Mouse (Mus musculus) inflammation-experienced regulatory T-cells, adult 16 weeks (primary cell): ENCODE results near the gene Tead2. TPM values are rescaled to one million over a fixed set of nuclear protein-coding genes. Genes with fewer than 3 reads are reported as not detected.

Experiments
- polyA plus RNA-seq: library from polyadenylated mRNA; unstranded; fragments of 100-300 nt; shearing (Covaris generic); gene quantifications from one replicate; pipeline ENCODE4 v1.2.1, GENCODE M21; 2017

Tead2 gene
- 1.8 TPM for polyA plus RNA-seq

DNA sequence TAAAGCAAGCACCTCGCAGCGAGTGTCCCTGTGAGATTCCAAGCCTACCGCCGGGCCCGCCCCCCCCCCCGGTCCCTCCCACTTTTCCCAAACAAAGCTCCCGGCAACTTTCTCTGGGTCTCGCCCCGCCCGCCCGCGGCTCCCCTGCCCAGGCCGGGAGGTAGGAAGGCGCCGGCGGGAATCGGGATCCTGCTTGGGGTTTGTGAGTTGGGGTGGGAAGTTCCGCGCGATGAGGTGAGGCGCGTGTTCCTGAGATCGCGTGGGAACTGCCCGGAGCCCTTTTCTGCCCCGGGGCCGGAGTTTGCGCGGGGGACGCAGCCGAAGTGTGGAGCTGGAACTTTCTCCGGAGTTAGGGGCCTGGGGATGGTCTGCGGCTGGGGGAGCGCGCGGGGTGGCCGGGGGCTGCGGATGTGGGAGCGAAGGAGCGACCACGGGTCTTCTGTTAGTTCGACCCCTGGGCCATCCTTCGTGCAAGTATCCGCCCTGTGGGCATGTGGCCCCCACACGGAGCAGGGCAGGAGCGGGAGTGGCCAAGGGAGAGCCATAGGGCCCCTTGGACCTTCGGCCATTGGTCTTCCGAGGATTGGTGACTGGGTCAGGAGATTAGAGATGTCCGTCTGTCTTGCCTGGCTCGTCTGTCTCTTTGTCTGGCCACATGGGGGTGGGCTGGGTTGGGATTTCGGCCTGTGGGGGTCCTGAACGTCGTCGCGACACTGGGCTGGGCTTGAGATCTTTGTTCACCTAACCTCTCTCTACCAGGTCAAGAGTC lies at the start of gene Tead2:
Gene Tead2 (plus strand): TSS at position 81 of the 769 bp plus-strand sequence.

GRCm38 (mm10) chr7:45179469-45179868 lies 36.1 kb upstream of the Tead2 start, which contains the start of gene Gfy:
Gene Gfy (minus strand): TSS chr7:45179569.

DNA sequence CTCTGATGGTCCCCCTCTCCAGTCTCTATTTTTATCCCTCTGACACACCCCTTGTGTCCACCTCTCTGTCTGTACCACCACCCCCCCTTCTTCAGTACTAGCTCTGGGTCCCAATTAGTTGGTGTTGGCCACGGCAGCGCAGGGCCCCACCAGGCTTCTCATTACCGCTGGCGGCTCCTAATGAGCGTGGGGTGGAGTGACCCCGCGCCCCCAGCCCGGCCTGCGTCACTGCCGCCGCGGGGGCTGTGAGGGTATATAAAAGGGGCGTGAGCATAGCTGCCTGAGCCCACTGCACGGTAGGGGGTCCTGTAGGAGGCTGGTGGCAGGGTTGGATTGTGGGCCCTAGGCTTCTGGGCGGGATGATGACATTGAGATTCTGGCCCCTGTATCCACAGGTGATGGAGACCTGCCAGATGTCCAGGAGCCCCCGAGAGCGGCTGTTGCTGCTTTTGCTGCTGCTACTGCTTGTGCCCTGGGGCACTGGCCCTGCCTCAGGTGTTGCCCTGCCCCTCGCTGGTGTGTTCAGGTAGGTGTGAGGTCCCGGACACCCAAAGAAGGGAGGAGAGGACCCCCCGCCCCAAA lies 34.6 kb upstream of the Tead2 start, which contains the start of gene Pth2:
Gene Pth2 (plus strand): TSS at position 100 of the 582 bp plus-strand sequence.

DNA sequence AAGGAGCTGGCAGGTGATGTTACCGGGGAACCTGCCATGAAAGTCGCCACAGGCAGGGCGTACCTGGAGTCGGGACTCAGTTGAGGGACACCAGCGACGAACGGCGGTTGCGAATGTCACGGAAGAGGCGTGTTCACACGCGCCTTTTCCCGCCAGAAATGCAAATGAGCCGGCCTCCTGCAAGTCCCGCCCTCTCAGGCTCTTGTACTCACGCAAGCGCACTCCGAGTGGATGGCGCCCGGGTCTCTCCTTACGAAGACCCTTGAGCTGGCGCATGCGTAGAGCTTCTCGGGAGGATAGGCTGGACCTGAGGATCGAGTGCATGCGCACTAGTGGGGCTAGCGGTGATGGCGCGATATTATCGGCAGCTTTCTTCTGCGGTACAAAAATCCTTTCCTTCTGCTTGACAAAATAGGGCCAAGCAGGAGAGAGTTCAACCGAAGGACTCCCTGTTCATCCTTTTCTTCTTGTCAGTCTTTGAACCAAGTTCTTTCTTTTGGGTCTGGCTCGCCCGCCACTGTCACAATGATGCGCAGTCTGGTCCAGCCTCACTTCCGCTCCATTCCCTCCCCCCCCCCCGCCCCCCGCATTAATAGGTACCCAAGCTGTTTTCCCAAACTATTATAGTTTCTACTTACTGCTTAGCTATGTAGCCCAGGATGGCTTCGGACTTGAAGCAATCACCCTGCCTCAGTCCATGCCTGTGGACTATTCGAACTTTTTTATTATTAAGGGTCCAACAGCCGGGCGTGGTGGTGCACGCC lies 11.0 kb upstream of the Tead2 start, which contains the start of gene Ccdc155:
Gene Ccdc155 (minus strand): TSS at position 513 of the 764 bp plus-strand sequence.

GRCm38 (mm10) chr7:45211851-45212251 lies 3.7 kb upstream of the Tead2 start, which contains the start of gene Dkkl1:
Gene Dkkl1 (minus strand): TSS chr7:45212147.

DNA sequence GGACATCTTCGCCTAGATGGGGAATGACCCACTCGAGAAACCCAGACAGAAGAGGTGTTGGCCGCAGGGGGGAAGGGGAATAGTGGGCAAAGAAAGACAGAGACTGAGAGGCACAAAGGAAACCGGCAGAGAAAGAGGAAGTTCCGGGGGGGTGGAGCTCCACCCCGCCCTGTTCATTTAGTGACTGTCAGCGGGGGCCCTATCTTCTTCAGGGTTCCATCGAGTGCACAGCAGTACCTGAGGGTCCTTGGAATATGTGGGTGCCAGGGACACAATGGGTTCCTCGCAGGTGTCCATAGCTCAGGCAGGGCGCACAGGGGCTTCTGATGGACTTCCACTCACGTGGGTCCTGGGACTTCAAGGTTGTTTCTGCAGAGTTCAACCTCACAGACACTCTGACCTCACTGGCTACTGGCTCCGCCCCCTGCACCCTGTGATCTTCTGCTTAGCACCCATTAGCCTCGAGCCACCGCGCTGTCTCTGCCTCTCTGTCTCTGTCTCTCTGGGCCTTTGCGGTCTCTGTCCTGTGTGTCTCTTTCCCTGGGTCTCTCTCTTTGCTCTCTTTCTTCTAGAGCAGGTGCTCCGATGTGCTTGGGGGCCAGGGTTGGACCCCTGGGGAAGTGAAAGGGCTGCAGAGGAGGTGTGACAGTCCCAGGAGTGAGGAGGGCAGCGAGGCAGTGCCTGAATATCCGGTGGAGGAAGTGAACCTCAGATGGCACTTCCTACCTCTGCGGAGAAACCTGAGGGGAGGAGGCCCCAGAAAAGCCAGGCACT lies 23.4 kb downstream of the Tead2 start, which contains the start of gene Cd37:
Gene Cd37 (minus strand): TSS at position 393 of the 774 bp plus-strand sequence.

DNA sequence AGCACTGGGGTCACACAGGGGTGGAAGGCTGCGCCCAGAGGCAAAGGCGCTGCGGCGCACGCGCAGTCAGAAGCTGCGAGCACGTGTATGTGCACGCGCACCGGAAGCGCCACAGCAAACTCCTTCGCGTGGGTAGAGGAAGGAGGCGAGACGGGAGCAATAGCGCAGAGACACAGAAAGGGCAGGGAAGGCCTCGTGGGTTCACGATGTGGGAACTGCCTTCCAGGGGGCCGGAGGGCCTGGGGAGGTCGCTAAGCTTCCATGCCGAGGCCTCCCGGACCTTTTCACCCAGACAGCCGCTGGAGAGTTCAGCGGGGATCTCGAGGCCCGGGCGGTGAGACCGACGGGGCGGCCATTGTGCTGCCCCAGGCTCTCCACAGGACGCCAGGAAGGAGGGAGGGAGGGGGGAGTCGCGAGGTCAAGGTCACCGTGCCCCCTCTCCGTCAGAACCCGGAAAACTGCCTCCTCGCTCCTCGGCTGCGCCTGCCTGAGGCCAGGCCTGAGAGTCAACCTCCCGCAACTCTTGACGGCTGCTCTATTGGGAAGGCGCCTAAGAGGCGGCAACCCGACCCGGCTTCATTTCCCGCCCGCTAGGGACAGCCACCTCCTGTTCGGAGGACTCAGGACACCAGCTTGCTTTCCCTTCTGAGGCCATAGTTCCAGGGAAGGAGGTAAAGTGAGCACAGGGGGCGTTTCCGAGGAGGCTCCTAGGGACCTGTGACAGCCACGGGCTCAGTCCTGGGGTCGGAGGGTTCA lies 25.3 kb downstream of the Tead2 start, which contains the start of gene Slc6a16:
Gene Slc6a16 (plus strand): TSS at position 453 of the 756 bp plus-strand sequence.

GRCm38 (mm10) chr7:45277136-45277760 lies 61.7 kb downstream of the Tead2 start, which contains the start of gene Slc6a21:
Gene Slc6a21 (plus strand): TSS chr7:45277513.

Other genes with a start within 250 kb of the Tead2 start
- 0.72 TPM for gene Cpt1c, start 240.9 kb upstream of the Tead2 start, polyA plus RNA-seq
- 180 TPM for gene Prmt1, start 229.2 kb upstream of the Tead2 start, polyA plus RNA-seq
- 248 TPM for gene Irf3, start 218.1 kb upstream of the Tead2 start, polyA plus RNA-seq
- 29.1 TPM for gene Bcl2l12, start 217.0 kb upstream of the Tead2 start, polyA plus RNA-seq
- 27.6 TPM for gene Scaf1, start 199.4 kb upstream of the Tead2 start, polyA plus RNA-seq
- 15.1 TPM for gene Rras, start 197.8 kb upstream of the Tead2 start, polyA plus RNA-seq
- gene Prr12, start 162.9 kb upstream of the Tead2 start, polyA plus RNA-seq = 3.5 TPM
- 127 TPM for gene Nosip, start 153.3 kb upstream of the Tead2 start, polyA plus RNA-seq
- gene Prrg2, start 153.1 kb upstream of the Tead2 start, polyA plus RNA-seq = 3.2 TPM
- gene Rcn3, start 123.5 kb upstream of the Tead2 start, polyA plus RNA-seq = 159 TPM
- 6.5 TPM for gene Fcgrt, start 111.9 kb upstream of the Tead2 start, polyA plus RNA-seq
- gene Rps11, start 91.3 kb upstream of the Tead2 start, polyA plus RNA-seq = 2,486 TPM
- 2,118 TPM for gene Rpl13a, start 87.0 kb upstream of the Tead2 start, polyA plus RNA-seq
- not detected for gene Gm45713, start 79.5 kb upstream of the Tead2 start, polyA plus RNA-seq
- 225 TPM for gene Flt3l, start 79.3 kb upstream of the Tead2 start, polyA plus RNA-seq
- 59.5 TPM for gene Pih1d1, start 61.5 kb upstream of the Tead2 start, polyA plus RNA-seq
- 70.8 TPM for gene Aldh16a1, start 61.2 kb upstream of the Tead2 start, polyA plus RNA-seq
- not detected for gene Slc17a7, start 51.8 kb upstream of the Tead2 start, polyA plus RNA-seq
- not detected for gene Gfy, start 36.2 kb upstream of the Tead2 start, polyA plus RNA-seq
- not detected for gene Pth2, start 34.8 kb upstream of the Tead2 start, polyA plus RNA-seq
- 0.26 TPM for gene Ccdc155, start 10.9 kb upstream of the Tead2 start, polyA plus RNA-seq
- gene Dkkl1, start 3.6 kb upstream of the Tead2 start, polyA plus RNA-seq = 23.5 TPM
- gene Cd37, start 23.4 kb downstream of the Tead2 start, polyA plus RNA-seq = 675 TPM
- gene Slc6a16, start 25.3 kb downstream of the Tead2 start, polyA plus RNA-seq = not detected
- gene Slc6a21, start 61.8 kb downstream of the Tead2 start, polyA plus RNA-seq = not detected
- gene Trpm4, start 118.0 kb downstream of the Tead2 start, polyA plus RNA-seq = 22.4 TPM
- gene Hrc, start 119.5 kb downstream of the Tead2 start, polyA plus RNA-seq = not detected
- gene Ppfia3, start 151.3 kb downstream of the Tead2 start, polyA plus RNA-seq = not detected
- gene Lin7b, start 154.8 kb downstream of the Tead2 start, polyA plus RNA-seq = not detected
- 227 TPM for gene Snrnp70, start 180.0 kb downstream of the Tead2 start, polyA plus RNA-seq
- not detected for gene Kcna7, start 189.9 kb downstream of the Tead2 start, polyA plus RNA-seq
- gene Ntf5, start 197.9 kb downstream of the Tead2 start, polyA plus RNA-seq = 0.78 TPM
- gene Lhb, start 205.1 kb downstream of the Tead2 start, polyA plus RNA-seq = not detected
- 18.4 TPM for gene Gys1, start 219.1 kb downstream of the Tead2 start, polyA plus RNA-seq
- gene Ruvbl2, start 222.3 kb downstream of the Tead2 start, polyA plus RNA-seq = 64.0 TPM
- gene Ftl1, start 244.1 kb downstream of the Tead2 start, polyA plus RNA-seq = 2,222 TPM